Mouse (Mus musculus): ENCODE data around the gene Gm1123.

The Gm1123 gene

DNA sequence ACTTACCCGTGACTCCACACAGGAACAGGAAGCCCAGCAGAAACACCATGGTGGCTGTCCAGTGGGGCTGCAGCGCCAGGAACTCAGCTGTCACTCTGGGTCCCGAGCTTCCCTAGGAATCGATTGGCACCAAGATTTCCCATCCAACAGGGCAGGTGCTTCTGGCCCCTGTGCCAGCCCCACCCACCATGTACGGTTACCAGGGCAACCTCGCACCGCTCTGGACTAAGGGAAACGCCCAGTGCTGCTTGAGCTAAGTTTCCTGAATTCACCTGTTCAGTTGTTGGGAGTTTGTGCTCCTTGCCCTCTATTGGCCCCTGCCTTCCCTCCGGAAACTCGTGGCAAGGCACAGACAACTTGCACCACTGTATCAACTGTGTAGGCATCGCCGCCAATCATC is at the start of gene Gm1123:
TSS of gene Gm1123 (minus strand) at position 141 of the 400 bp plus-strand sequence.
- no peak for DNase-seq

DNA sequence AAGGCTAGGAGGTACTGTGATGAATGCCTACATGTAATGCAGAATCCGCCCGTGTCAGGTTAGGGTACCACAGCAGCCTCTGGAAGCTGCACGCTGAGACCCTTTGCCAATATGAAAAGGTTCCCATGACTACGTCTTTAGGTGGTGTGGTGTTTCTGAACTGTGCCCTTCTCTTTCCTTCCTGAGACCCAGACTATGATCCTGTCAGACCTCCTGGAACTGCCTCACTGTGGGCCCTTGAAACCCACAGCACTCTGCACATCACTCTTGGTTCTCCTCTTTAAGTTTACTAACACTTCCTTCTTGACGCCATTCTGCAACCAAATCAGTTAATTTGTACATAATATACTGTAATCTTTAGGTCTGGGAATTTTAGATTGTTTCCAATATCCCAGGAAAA is 46.2 kb upstream of the Gm1123 start:
- no peak for DNase-seq

DNA sequence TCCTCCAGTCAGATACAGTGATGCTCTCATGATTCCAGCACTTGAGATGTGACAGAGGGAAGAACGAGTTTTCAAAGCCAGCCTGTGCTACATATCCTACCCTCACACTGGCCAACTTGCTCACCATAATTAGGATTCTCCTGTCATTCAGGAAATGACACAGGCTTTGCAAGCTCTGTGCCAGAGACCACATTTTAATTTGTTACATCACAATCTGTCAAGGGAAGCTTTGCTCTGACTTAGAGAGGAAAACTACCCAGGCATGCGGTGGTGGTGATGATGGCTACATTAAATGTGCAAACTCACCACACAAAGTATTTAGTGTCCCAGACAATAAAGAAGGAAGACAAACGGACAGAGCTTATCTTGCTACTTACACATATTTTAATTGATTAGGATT is 45.8 kb upstream of the Gm1123 start:
- DNase-seq, result no peak

DNA sequence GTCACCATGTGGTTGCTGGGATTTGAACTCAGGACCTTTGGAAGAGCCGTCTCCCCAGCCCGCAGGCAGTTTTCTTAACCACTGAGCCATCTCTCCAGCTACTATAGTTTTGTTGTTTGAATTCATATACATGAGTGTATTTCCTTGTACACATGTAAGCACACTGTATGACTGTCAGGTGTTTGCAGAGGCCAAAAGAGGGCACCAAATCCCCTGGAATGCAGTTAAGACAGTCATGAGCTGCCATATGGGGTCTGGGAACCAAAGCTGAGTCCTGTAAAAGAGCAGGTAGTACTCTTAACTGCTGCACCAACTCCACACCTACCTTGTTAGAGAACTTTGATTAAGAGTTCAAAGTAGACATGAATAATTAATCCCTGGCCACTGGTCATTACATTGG is 45.1 kb upstream of the Gm1123 start:
- no peak for DNase-seq

DNA sequence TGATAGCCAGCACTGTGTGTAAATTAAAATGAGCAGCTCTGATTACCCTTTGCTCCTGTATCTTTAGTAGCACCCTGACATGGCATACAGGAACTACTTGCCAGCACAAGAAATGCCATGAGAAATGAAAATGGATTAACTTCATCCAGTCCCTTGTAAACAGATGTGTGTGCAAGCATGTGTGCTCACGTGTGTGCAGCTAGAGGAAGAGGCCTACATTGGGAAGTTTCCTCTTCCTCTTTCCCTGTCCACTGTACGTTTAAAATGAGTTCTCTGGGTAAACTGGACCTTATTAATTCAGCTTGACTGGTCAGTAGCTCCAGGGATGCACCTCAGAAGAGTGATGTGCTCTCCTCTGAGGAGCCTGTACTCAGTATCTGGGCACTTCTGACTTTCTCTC is 38.9 kb upstream of the Gm1123 start:
- no peak for DNase-seq

DNA sequence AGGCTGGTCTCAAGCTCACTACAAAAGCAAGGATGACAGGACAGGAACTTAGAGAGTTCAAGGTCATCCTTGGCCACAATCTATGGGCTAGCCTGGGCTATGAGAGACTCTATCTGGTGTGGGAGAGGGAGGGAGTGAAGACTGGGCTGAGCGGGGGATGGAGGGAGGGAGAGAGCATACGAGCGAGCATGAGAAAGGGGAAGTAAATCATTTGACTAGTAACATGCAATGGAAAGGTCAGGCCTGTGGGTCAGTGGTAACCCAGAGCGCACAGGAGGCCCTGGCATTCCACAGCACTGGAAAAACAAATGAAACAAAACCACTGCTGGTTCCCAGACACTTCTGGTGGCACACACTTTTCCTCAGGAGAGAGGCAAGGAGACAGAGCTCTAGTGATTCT is 37.0 kb upstream of the Gm1123 start:
- DNase-seq, result no peak

DNA sequence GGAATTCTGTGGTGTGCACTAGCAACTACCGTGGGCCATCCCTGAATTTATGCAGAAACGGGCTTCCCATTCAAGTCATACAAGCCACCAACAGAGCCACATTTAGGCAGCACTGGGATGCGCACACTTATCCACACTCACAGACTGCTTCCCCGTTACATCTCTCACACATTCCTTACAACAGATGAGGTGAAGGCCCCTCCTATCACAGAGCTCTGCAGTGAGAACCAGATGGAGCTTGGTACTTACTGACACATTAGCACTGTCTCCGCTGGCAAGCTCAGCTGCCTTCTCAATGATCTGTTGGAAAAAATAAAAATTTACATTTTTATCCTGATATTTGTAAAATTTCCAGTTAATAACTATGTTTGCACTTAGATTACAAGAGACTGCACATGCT is 29.8 kb upstream of the Gm1123 start:
- DNase-seq, result no peak

DNA sequence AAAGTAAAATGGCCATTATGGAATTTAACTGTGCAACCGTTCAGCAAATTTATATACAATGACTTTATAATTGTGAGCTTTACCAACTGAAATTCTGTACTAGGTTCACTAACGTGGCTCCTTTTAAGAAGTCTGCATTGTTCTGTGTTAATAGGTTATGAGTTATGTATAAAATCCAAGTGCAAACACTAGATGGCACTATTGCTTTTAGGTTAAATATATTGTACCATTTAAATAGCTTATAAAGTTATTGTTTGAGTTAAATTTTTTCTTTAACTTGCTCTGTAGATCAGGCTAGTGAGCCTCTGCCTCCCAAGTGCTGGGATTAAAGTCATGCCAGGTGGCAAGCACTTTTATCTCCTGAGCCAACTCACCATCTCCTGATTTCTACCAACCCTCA is 28.7 kb upstream of the Gm1123 start:
- no peak for DNase-seq

DNA sequence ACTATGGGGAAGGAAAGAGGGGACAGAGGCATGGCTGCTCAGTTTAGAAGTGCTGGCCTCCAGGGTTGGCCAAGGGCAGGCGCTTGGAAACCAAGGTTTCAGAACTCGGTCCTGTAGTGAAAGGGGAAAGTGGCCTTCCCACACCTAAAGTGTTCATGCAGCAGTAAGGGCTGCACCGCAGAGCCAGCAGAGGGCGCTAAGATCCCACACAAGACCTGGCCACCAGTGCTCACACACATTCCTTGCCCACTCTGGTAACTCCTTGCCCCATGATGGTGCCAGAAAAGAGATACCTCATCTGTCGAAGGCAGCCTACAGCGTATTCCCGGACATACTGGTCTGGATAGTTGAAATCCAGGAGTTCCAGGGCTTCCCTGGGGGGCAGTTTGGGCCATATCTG is 27.0 kb upstream of the Gm1123 start:
- DNase-seq, result peak; percentile 78

DNA sequence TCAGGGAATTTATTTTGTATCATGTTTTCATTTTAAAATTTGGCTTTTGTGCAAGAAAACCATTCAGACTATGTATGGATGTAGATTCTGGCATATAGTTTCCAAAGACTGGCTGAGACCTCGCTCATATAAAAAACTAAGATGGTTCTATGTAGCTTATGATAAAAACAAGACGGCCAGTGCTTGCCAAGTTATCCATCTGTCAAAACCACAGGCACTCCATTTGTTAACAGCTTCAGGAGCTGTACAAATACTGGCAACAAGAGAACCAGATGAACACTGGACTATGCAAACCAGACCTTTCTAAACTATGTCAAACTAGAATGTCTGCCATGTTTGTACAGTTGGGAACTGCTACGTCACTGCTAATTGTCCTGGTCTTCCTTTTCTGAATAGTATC is 22.2 kb upstream of the Gm1123 start:
- DNase-seq, result no peak

DNA sequence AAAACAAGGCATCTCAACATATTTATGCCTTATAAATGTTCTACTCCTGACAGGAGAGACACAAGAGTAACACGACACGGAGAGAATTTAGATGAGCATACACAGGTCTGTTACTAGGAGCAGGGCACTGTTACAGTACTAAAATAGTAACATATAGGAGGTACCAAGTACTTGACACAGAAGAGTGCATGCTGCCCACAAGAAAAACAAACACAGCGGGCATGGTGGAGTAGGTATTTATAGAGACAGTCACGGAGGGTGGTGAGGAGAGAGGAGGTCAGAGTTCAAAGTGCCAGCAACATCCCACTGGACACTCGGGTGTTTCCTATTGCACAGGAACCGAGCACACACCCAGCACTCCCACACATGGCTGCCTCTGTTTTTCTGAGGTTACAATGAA is 14.2 kb upstream of the Gm1123 start:
- DNase-seq, result no peak

DNA sequence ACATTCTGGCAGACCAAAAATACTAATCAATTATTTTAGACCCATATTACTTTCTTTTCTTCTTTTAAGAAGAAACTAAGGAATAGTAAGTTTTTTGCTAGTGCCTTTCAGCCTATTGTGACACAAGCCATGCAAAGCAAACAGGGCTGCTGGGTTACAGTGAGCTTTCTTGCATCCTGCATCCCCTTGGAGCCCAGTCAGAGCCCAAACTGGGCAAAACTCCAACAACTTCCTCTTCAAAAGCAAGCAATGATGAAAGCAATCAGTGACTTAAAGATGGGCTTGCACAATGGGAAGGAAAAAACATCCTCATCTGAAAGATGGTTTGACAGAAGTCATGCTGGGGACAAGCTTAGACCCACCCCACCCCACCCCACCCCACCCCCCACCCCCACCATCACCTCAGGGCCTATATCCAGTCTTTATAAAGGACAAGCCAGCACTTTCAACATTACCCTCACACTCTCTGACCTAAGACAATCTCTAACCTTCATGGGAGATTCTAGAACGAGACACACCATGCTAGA is 13.3 kb upstream of the Gm1123 start:
- no peak for DNase-seq

DNA sequence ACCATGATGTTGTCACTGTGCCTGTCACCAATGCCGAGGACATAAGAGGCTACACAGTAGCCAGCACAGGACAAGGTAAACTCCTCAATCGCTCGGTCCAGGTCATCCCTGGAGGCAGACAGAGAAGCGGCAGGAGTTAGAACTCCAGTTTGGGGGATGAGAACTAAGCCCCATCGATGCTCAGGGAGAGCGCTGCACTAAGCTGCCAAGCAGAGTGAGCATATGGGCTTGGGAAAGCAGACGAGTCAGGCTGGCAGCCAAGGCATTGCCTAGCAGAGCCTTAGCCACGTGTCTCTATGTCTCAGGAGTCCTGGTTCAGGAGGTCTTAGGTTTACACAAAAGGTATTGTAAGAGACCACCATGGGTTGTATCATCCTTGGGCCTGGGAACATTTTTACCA is 9.2 kb upstream of the Gm1123 start:
- no peak for DNase-seq

DNA sequence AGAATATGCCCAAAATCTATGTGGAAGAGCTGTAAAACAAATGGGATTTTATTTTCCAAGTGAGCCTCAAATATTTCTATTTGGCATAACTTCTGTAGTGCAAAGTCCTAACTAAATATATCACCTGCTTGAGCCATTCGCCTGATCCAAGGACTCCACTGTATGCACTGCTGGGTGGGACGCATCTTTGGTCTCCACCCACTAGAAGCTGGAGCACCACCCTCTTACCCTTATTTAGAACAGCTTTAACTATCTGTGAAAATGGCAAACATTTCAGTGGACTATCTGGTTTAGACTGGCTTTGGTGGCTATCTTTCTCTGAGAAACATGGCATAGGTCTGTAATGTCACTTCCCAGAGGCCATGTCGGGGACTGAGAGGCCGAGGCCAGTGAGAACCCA is 7.1 kb upstream of the Gm1123 start:
- DNase-seq, result no peak

DNA sequence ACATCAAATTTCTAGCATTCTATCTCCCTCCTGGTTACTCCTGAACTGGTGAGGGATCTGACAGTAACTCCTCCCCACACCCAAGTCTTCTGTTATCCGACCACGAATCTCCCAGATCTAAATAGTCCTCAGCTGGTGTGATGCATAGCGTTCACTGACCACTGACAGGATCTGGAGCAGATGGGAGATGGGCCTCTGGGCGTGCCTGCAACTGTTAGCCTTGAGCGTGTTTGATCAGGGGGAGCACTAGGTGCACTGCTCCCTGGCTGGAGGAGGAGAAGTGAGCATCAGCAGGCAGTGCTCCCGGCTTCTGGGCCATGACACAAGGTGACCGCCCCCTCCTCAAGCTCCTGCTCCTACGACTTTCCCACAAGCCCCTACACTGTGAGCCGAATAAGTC is 6.5 kb upstream of the Gm1123 start:
- DNase-seq, result no peak

DNA sequence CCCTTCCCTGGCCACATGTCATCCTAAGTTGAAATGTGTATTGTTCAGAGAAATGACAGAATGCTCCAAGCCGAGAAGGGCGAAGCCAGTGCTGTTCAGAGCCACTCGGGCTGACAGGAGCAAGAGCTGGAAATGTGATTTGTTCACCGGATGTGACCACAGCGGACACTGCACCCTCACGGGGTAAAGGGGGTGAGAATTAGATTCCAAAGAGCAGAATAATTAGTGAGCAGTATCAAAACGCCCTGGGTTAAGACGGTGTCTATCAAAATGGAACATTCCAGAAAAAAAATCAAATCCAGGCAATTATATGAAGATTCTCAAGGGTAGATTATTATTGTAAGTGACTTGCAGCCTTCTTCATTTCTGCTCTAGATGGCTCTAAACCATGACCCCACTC is 1.4 kb downstream of the Gm1123 start:
- no peak for DNase-seq

DNA sequence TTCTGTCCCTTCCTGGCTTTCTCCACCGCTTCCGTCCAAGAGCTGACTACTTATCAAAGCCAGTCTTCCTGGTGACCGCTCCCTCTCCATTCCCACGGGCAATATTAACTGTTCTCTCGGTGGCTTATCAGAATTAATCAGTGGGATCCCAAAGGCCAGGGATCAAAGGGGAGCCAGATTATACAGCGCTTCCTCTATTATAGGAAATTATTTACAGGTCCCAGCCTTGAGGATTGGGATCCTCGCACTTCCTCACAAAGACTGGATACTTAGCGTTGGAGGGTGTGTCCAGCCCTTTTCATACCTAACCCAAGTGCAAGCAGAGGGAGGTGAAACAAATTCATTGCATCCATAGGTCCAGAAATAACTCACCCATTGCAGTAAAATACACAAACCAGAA is 3.5 kb downstream of the Gm1123 start:
- DNase-seq, result no peak

DNA sequence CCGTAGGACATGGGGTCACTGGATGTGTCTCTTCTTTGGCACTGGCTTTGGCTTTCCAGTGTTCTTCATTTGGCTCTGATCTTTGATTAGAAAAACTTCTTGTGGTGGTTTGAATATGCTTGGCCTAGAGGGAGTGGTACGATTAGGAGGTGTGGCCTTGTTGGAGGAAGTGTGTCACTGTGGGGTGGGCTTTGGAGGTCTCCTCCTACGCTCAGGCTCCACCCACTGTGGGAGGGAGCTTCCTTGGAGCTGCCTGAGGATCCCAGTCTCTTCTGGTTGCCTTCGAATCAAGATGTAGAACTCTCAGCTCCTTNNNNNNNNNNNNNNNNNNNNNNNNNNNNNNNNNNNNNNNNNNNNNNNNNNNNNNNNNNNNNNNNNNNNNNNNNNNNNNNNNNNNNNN is 13.8 kb downstream of the Gm1123 start:
- no peak for DNase-seq

DNA sequence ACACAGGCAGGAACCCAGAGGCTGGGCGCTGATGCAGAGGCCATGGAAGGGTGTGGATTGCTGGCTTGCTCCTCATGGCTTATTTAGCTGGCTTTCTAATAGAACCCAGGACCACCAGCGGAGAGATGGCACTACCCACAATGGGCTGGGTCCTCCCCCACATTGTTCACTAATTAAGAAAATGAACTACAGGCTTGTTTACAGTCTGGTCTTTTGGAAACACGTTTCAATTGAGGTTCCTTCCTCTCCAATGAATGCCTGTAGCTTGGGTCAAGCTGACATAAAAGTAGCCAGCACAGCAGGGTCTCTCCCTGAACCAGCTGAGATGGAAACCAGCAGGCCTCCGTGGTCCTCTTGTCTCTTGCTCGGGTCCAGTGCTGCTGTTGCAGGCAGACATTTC is 14.3 kb downstream of the Gm1123 start:
- DNase-seq, result no peak

DNA sequence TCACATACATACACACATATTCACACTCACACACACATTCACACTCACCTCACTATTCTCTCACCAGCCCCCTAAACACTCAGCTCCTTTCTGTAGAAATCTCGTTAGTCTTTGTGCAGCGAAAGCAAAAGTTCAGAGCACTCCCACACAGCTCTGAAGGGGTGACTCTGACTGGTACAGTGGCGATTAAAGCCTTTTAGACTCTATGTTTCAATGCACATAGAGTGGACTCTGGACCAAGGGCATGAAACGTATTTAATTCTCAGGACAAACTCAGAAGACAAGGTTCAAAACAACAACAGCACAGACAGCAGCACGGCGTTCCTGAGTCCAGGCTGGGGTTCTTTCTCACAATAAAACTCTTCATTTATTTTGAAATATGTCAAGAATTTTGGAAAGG is 17.8 kb downstream of the Gm1123 start:
- DNase-seq, result peak; percentile 17

DNA sequence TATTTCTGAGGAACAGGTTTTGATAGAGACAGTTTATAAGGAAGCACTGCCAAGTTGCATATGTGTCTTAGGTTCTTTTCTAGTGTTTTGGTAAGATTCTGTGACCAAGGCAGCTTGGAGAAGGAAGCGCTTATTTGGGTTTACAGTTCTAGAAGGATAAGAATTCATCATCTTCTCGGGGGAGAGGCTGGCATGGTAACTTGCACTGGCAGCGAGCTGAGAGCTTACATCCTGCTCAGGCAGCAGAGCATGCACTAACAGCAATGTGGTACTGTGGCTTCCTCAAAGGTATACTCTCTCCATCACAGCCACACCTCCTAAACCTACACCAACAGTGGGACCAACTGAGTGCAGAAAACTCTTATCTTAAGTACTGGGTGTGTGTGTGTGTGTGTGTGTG is 18.8 kb downstream of the Gm1123 start:
- DNase-seq, result no peak

DNA sequence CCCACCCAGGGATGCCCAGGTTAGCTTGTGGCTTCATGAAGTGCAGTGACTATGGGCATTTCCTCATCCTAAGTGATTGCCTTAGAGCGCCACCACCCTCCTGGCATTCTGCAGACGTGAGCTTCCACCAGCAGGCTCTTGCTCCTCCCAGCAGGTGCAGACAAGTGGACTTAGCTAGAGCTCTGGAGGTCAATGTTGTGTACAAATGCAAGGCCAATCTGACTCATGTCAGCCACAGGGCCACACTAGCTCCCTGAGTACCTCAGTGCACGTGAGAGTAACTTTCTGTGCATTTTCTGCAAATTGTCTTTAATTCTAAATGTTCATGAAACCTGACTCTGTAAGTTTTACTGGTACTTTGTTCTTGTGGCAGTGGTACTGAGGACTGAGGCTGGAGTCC is 19.2 kb downstream of the Gm1123 start:
- DNase-seq, result peak; percentile 5

DNA sequence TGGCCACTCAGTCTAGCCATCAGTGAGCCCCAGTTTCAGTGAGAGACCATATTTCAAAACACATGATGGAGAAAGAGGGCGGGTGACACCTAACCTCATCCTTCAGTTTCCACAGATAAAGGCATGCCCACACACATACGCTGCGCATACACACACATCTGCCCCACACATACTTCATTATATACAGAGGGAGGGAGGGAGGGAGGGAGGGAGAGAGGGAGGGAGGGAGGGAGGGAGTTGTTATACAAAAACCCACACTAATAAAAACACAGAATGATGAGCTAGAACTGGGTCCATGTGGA is 25.7 kb downstream of the Gm1123 start:
- no peak for DNase-seq

DNA sequence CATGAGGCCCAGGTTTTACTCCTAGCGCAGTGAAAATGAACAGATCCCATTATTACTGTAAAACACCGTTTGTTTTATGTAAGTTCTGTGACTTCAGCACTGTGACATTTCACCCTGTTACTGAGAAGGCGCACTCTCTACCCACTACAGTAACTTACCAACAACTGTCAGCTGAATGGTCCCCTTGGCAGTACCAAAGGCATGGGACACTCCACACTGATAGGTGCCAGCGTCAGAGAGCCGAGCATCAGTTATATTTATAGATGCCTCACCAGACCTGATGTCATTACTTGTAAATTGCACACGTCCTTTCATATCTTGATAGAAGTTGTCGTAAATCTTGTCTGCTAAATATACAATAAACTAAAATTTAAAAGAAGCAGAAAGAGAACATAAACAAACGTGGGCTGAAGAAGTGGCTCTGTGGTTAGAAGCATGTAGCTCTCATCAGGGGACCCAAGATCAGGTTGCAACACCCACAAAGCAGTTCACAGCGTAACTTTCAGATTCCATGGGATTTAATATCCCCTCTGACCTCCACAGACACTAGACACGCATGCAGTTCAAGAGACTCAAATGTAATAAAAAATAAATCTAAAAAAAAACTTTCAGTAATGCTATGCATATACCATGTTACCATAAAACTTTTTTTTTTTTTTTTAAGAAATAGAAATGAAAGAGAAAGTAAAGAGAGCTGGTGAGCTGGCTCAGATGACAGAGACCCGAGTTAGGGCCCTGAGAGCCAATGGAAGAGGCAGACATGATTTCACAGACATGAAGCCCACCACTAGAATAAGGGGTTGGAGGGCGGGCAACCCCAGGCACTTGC is 26.2 kb downstream of the Gm1123 start:
- no peak for DNase-seq

DNA sequence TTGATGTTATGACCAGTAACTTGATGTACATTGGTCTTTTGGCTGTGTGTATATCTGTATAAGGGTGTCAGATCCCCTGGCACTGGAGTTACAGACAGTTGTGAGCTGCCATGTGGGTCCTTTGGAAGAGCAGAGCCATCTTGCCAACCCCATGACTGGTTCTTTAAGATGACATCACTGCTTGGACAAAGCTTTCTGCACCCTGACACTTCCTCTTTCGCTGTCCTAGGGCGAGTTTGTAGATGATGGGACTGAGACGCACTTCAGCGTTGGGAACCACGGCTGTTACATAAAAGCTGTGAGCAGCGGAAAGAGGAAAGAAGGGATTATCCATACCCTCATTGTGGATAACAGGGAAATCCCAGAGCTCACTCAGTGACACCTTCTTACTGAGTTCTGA is 34.2 kb downstream of the Gm1123 start:
- DNase-seq, result no peak

Data from kidney, adult 18-20 months (tissue).